Mouse (Mus musculus) left cerebral cortex, adult 2 months (tissue): ENCODE data around the gene Ggcx. TPM values are rescaled to one million over a fixed set of nuclear protein-coding genes. Genes with fewer than 3 reads are reported as not detected.
"Not testable (repeated sequence)": the region's sequence is repeated elsewhere in the genome, so short reads cannot be mapped to it uniquely, and the experiment has no call there.

Experiments used
- DNase-seq, 2 experiments: peaks; one replicate each; pipeline ENCODE4 v3.0.0; 2021 to 2022; ENCODE audit warnings: low spot score in 2 of 2, mixed read lengths in 1 of 2; ENCODE audit errors: extremely low spot score in 1 of 2
- H3K27ac ChIP-seq: fragments of 200-600 bp; 2 replicates; pipeline ENCODE4 v1.8.1; 2022
- H3K4me3 ChIP-seq: fragments of 200-600 bp; 2 replicates; pipeline ENCODE4 v1.8.1; 2022
- CTCF ChIP-seq: fragments of 200-600 bp; IDR thresholded peaks from 2 replicates; pipeline ENCODE4 v1.8.1; 2022; ENCODE audit warnings: antibody characterized with exemption, mild to moderate bottlenecking, moderate library complexity
- intact Hi-C: fragments of 180-260 bp; cut with DNase I; formaldehyde crosslinking; loops from one replicate; pipeline ENCODE4 v1.15.1; 2025
- total RNA-seq, 2 experiments: library from RNA; stranded (reverse); gene quantifications; 2 replicates each; pipeline ENCODE4 v1.2.3; 2021

The Ggcx gene
- total RNA-seq, 2 experiments from 2014 or later, result 25.7 to 26.9 TPM

GRCm38 (mm10) chr6:72454833-72455373, 40.8 kb downstream of the Ggcx start:
- no peak for TF ChIP-seq CTCF
- DNase-seq, result peak in 1 of 2 experiments; percentile 21
- Histone ChIP-seq H3K4me3 (no peak overlapping the region), H3K27ac (no peak overlapping the region; the same call in 1 of the 2 replicates)
- intact Hi-C loops, result loop anchor here (1.0 kb wide), 1 partner anchor 57 kb away; no protein-coding TSS in a partner anchor

DNA sequence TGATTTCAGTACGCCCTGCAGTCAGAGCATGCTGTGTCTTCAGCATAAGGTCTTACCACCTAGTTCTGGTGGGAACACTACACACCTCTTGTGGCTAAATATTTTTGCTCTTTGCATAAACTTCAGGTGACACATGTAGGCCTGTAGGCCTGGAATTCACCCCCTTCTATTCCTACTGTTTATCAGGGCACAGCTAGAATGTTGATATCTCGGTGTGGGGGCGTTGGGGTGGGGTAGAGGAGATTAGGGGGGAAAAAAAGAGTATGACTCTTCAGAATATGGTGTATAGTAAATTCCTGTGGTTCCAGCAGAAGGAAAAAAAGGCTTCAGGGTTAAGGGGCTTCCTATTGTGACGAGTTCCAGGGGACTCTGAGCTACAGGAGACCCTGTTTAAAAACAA, 42.5 kb downstream of the Ggcx start:
- TF ChIP-seq CTCF, result no peak
- H3K4me3 ChIP-seq, result no peak overlapping the region
- intact Hi-C loops, result no loop called here
- H3K27ac ChIP-seq, result no peak overlapping the region
- DNase-seq, result no peak

DNA sequence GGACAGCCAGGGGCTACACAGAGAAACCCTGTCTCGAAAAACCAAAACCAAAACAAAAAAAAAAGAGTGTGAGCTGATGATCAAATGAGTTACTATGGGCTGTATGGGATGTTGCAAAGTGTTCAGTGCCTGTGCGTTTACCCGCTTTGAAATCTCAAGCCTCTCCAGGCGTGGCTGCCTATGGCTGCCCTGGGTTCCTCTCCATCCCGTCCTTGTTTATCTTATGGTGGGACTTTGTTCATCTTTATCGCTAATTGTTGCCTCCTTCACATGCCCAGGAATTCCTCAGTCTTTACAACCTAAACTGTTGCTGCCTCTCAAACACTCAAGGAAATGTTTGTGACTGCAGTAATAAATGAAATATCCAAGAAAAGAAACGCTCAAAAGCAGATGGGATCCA, 44.3 kb downstream of the Ggcx start:
- DNase-seq, result no peak
- no peak overlapping the region for H3K4me3 ChIP-seq
- intact Hi-C loops, result no loop called here
- H3K27ac ChIP-seq, result no peak overlapping the region
- TF ChIP-seq CTCF, result no peak

DNA sequence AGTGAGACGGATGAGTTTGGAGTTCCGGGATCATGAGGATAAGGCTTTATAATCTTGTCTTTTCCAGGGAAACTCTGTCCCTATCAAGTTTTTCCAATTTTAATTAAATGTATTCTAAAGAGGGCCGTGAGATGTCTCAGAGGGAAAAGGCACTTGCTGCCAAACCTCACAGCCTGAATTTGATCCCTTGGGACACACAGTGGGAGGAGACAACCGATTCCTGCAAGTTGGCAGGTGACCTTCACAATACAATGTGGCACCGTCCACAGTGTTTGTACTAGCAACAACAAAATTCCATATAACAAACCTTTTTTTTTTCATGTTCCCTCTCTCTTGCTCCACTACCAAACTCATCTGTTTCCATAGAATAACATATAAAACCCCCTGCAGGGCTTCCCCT, 44.8 kb downstream of the Ggcx start:
- H3K27ac ChIP-seq, result no peak overlapping the region
- intact Hi-C loops, result no loop called here
- no peak overlapping the region for H3K4me3 ChIP-seq
- no peak for DNase-seq
- no peak for TF ChIP-seq CTCF

GRCm38 (mm10) chr6:72460036-72460801, 46.1 kb downstream of the Ggcx start:
- Histone ChIP-seq H3K4me3 (no peak overlapping the region), H3K27ac (no peak overlapping the region)
- no peak for TF ChIP-seq CTCF
- no peak for DNase-seq
- intact Hi-C loops, result no loop called here

DNA sequence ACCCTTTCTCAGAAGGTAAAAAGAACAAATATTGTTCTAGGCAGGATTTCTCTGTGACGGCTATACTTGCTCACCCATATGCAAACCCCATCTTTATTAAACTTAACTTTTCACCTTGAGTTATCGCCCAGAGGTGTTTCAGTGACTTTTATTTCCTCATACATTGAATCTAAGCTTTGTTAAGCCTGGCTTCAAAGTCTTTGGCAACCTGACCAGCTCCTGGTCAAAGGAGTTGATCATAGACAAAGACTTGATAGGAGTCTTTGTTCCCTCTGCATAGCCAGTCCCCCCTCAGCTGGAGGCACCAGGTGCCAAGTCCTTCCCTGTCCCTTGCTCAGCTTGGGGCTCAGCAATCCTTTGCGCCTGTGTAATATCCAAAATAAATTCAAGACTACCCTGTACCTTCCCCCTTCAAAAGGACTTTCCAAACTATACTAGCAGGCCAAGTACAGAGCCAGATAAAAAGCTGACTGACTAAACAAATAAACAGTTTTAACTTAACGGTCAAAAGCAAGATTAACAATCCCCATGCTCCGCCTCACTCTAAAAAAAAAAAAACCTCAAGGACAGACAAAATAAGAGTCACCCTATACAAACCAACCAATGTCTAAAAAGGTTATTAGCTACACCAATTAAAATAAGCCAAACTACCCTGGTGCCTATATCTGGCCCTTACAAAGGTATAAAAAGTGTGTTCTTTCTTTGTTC, 48.6 kb downstream of the Ggcx start:
- intact Hi-C loops, H3K4me3 ChIP-seq, H3K27ac ChIP-seq, DNase-seq: not testable (repeated sequence)

- H3K4me3 ChIP-seq, result no peak overlapping the region
- TF ChIP-seq CTCF, result no peak
- no peak overlapping the region for H3K27ac ChIP-seq
- no peak for DNase-seq
- intact Hi-C loops, result no loop called here
These were observed 51.5 kb downstream of the Ggcx start for GRCm38 (mm10) chr6:72465361-72466157.

- intact Hi-C loops, result no loop called here
These were observed 52.1 kb downstream of the Ggcx start for GRCm38 (mm10) chr6:72466171-72466570.

GRCm38 (mm10) chr6:72473264-72474041, 59.3 kb downstream of the Ggcx start:
- intact Hi-C loops, result no loop called here
- DNase-seq, result no peak
- H3K4me3 ChIP-seq, result no peak overlapping the region

More at GRCm38 (mm10) chr6:72466171-72466570, 52.1 kb downstream of the Ggcx start:
- no peak for DNase-seq
- Histone ChIP-seq H3K4me3 (no peak overlapping the region), H3K27ac (no peak overlapping the region)
- no peak for TF ChIP-seq CTCF

GRCm38 (mm10) chr6:72475221-72475985, 61.3 kb downstream of the Ggcx start:
- H3K4me3 ChIP-seq, result no peak overlapping the region
- TF ChIP-seq CTCF, result no peak
- no peak overlapping the region for H3K27ac ChIP-seq
- DNase-seq, result peak; percentile 34 to 38
- intact Hi-C loops, result no loop called here

More at GRCm38 (mm10) chr6:72473264-72474041, 59.3 kb downstream of the Ggcx start:
- TF ChIP-seq CTCF, result no peak
- H3K27ac ChIP-seq, result no peak overlapping the region
